Mouse (Mus musculus): ENCODE results near the gene Mxra8. TPM values are rescaled to one million over a fixed set of nuclear protein-coding genes. Genes with fewer than 3 reads are reported as not detected.
A peak's percentile ranks its signal among the peaks of the same experiment; 100 is the strongest.

Gene Mxra8
- polyA plus RNA-seq, 1 experiment from 2014 or later = 39.9 TPM

DNA sequence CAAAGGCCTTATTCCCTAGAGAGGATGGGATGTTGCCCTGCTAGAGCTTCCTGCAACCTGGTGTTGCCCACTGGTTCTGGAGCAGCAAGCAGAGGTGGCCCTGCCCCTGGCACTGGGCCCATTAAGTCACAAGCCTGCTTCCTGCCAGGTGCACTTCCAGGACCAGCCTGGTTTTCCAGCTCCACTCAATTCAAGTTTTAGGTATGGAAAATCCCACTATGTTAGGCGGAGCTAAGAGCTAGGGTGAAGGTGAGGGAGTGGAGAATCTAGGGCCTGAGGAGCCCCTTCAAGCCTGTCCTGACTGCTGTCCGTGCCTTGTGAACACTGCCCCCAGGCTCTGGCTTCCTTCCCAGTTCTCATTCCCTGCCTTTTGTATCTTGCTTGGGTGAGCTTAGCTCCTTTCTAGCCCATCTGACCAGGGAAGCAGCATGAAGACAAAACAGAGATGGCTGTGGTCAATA is 12.5 kb downstream of the Mxra8 start:
- Histone ChIP-seq H3K4me1 (replicated peaks; ENCODE audit: control insufficient read depth, insufficient read depth, low read length) (peaks cover 6% of the 10 kb centered on the region; the same call in 1 of the 2 replicates), H3K4me2 (replicated peaks; ENCODE audit: low read depth) (no peak overlapping the region), H3K27me3 (replicated peaks; ENCODE audit: control insufficient read depth, insufficient read depth, low read length) (no peaks in the 10 kb centered on the region), H3K9me3 (ENCODE audit: control insufficient read depth) (no peaks in the 10 kb centered on the region), H3K9ac (ENCODE audit: low read depth, low read length) (no peak overlapping the region), H3K4me3 (ENCODE audit: low read depth, low read length) (no peak overlapping the region), H3K27ac (ENCODE audit: low read depth, low read length) (no peak overlapping the region; the same call in 1 of the 2 replicates), H3K36me3 (ENCODE audit: control insufficient read depth, insufficient read depth) (peaks cover 31% of the 10 kb centered on the region)
- no peak for ATAC-seq
- WGBS = 68% methylated on average over 2 of the region's 2 CpGs
- no peak for TF ChIP-seq CTCF (IDR thresholded peaks at IDR 0.05; ENCODE audit: low read depth)

DNA sequence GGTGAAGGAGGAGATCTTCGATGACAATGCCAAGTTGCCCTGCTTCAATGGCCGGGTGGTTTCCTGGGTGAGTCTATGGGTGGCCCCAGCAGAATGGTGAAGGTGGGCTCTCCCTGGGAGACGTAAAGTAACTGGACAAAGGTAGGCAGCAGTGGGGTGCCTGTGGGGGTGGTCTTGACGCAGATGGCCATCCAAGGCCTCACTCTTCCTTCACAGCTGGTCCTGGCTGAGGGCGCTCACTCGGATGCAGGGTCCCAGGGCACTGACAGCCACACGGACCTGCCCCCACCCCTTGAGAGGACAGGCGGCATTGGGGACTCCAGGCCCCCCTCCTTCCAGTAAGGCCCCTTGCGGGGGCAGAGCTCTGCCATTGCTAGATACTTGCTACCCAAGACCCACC is 13.9 kb downstream of the Mxra8 start:
- ATAC-seq = no peak
- Histone ChIP-seq H3K9me3 (ENCODE audit: control insufficient read depth) (no peaks in the 10 kb centered on the region), H3K4me2 (replicated peaks; ENCODE audit: low read depth) (no peak overlapping the region), H3K36me3 (ENCODE audit: control insufficient read depth, insufficient read depth) (peaks cover 44% of the 10 kb centered on the region), H3K4me3 (ENCODE audit: low read depth, low read length) (no peak overlapping the region), H3K9ac (ENCODE audit: low read depth, low read length) (no peak overlapping the region), H3K27ac (ENCODE audit: low read depth, low read length) (no peak overlapping the region), H3K4me1 (replicated peaks; ENCODE audit: control insufficient read depth, insufficient read depth, low read length) (peaks cover 6% of the 10 kb centered on the region; the same call in 1 of the 2 replicates), H3K27me3 (replicated peaks; ENCODE audit: control insufficient read depth, insufficient read depth, low read length) (no peaks in the 10 kb centered on the region)
- WGBS = 88% methylated on average over 9 of the region's 9 CpGs
- TF ChIP-seq CTCF (IDR thresholded peaks at IDR 0.05; ENCODE audit: low read depth) = no peak

DNA sequence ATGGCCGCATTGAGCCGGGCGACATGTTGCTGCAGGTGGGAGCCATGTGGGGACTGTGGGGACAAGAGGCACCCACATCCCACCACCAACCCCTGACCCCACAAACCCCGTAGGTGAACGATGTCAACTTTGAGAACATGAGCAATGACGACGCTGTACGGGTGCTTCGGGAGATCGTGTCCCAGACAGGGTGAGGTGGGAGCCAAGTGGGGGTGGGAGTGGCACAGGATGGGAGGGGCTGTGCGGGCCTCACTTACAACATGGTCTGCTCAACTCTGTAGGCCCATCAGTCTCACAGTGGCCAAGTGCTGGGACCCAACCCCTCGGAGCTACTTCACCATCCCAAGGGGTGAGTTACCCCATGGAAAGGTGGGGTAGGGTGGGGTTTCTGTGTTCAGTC is 15.5 kb downstream of the Mxra8 start:
- Histone ChIP-seq H3K4me1 (replicated peaks; ENCODE audit: control insufficient read depth, insufficient read depth, low read length) (no peaks in the 10 kb centered on the region), H3K4me2 (replicated peaks; ENCODE audit: low read depth) (no peak overlapping the region), H3K9me3 (ENCODE audit: control insufficient read depth) (no peaks in the 10 kb centered on the region), H3K9ac (ENCODE audit: low read depth, low read length) (no peak overlapping the region), H3K36me3 (ENCODE audit: control insufficient read depth, insufficient read depth) (peaks cover 56% of the 10 kb centered on the region), H3K4me3 (ENCODE audit: low read depth, low read length) (no peak overlapping the region), H3K27ac (ENCODE audit: low read depth, low read length) (no peak overlapping the region), H3K27me3 (replicated peaks; ENCODE audit: control insufficient read depth, insufficient read depth, low read length) (no peaks in the 10 kb centered on the region)
- no peak for ATAC-seq
- WGBS = 92% methylated on average over 12 of the region's 12 CpGs
- TF ChIP-seq CTCF (IDR thresholded peaks at IDR 0.05; ENCODE audit: low read depth) = no peak

DNA sequence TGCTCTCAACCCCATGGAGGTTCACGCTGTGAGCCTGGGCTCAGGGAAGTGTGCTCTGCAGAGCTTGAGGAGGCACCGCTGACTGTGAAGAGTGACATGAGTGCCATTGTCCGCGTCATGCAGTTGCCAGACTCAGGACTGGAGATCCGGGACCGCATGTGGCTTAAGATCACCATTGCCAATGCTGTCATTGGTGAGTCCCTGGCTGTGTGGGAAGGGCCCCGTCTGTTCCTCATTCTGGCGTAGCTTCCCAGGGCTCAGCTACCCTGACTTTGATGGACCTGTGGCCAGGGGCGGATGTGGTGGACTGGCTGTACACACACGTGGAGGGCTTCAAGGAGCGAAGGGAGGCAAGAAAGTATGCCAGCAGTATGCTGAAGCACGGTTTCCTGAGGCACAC is 16.6 kb downstream of the Mxra8 start:
- TF ChIP-seq CTCF (IDR thresholded peaks at IDR 0.05; ENCODE audit: low read depth) = no peak
- 94% methylated on average over 12 of the region's 12 CpGs for WGBS
- no peak overlapping the region for H3K9ac ChIP-seq (ENCODE audit: low read depth, low read length)
- H3K4me2 ChIP-seq (replicated peaks; ENCODE audit: low read depth) = no peak overlapping the region
- H3K9me3 ChIP-seq (ENCODE audit: control insufficient read depth) = no peaks in the 10 kb centered on the region
- H3K36me3 ChIP-seq (ENCODE audit: control insufficient read depth, insufficient read depth) = peaks cover 56% of the 10 kb centered on the region
- no peak overlapping the region for H3K4me3 ChIP-seq (ENCODE audit: low read depth, low read length)
- H3K4me1 ChIP-seq (replicated peaks; ENCODE audit: control insufficient read depth, insufficient read depth, low read length) = no peaks in the 10 kb centered on the region
- no peak overlapping the region for H3K27ac ChIP-seq (ENCODE audit: low read depth, low read length)
- no peak for ATAC-seq
- H3K27me3 ChIP-seq (replicated peaks; ENCODE audit: control insufficient read depth, insufficient read depth, low read length) = no peaks in the 10 kb centered on the region

DNA sequence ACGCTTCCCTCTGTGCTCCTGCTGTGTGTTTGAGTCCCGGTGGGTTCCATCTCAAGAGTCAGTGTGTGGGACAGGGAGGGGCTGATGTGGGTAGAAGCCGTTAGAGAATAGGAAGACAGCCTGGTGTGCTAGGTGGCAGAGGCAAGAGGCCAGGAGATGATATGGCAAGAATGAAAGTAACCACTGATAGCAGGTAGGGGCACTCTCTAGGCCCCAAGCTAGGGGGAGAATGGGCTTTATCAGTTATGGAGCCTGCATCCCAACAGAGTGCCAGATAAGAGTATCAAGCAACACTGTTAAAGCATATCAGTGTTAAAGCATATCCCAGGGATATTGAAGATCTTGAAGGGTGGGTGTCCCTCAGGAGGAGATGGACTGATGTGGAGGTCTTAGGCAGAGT is 17.4 kb downstream of the Mxra8 start:
- Histone ChIP-seq H3K27ac (ENCODE audit: low read depth, low read length) (no peak overlapping the region), H3K4me3 (ENCODE audit: low read depth, low read length) (no peak overlapping the region), H3K27me3 (replicated peaks; ENCODE audit: control insufficient read depth, insufficient read depth, low read length) (no peaks in the 10 kb centered on the region), H3K4me1 (replicated peaks; ENCODE audit: control insufficient read depth, insufficient read depth, low read length) (no peaks in the 10 kb centered on the region), H3K4me2 (replicated peaks; ENCODE audit: low read depth) (no peak overlapping the region), H3K9ac (ENCODE audit: low read depth, low read length) (no peak overlapping the region), H3K9me3 (ENCODE audit: control insufficient read depth) (no peaks in the 10 kb centered on the region), H3K36me3 (ENCODE audit: control insufficient read depth, insufficient read depth) (peaks cover 58% of the 10 kb centered on the region)
- WGBS = 83% methylated on average over 3 of the region's 3 CpGs
- TF ChIP-seq CTCF (IDR thresholded peaks at IDR 0.05; ENCODE audit: low read depth) = no peak
- no peak for ATAC-seq

DNA sequence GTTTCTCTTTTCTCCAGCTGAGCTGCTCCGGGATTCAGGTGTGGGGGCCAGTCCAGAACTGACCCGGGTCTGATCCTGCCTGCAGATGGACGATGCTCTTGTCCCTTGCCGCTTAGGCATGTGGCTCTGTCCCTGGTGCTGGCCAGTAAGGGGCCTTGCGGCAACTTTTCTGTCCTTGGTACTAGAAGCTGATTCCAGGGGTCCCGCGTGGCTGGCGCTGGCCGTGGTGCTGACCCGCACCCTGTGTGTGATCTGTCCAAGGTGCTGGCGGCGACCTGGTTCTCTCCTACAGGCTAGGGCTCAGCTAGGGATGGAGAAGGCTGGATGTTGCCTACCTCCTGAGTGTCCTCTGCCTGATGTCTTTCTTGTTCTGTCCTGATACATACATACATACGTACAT is 19.8 kb downstream of the Mxra8 start:
- 19% methylated on average over 13 of the region's 13 CpGs for WGBS
- peaks cover 52% of the 10 kb centered on the region for H3K36me3 ChIP-seq (ENCODE audit: control insufficient read depth, insufficient read depth)

DNA sequence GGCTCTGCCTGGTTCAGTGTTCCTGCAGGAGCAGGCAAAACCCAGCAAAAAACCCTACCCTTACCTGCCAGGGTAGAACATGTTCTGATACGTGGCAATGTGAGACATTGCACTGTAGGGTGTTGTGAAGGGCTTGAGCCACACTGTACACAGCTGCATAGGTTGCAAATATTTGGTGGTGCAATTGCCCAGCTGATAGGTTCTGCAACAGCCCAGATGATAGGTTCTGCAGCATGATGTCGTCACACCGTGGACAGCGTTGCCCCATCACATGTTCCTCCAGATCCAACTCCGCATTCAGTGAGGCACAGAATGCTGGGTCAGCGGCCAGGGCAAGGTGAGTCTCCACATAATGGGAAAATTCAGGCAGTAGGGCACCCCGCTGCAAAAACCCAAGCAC is 22.3 kb downstream of the Mxra8 start:
- no peaks in the 10 kb centered on the region for H3K27me3 ChIP-seq (replicated peaks; ENCODE audit: control insufficient read depth, insufficient read depth, low read length)
- no peaks in the 10 kb centered on the region for H3K4me1 ChIP-seq (replicated peaks; ENCODE audit: control insufficient read depth, insufficient read depth, low read length)
- H3K27ac ChIP-seq (ENCODE audit: low read depth, low read length) = no peak overlapping the region
- H3K4me3 ChIP-seq (ENCODE audit: low read depth, low read length) = no peak overlapping the region
- peaks cover 53% of the 10 kb centered on the region for H3K36me3 ChIP-seq (ENCODE audit: control insufficient read depth, insufficient read depth)
- no peak for TF ChIP-seq CTCF (IDR thresholded peaks at IDR 0.05; ENCODE audit: low read depth)
- ATAC-seq = no peak
- H3K9ac ChIP-seq (ENCODE audit: low read depth, low read length) = no peak overlapping the region
- no peak overlapping the region for H3K4me2 ChIP-seq (replicated peaks; ENCODE audit: low read depth)
- 87% methylated on average over 7 of the region's 7 CpGs for WGBS
- H3K9me3 ChIP-seq (ENCODE audit: control insufficient read depth) = no peaks in the 10 kb centered on the region

More for the DNA sequence above, 19.8 kb downstream of the Mxra8 start:
- Histone ChIP-seq H3K27me3 (replicated peaks; ENCODE audit: control insufficient read depth, insufficient read depth, low read length) (no peaks in the 10 kb centered on the region), H3K4me2 (replicated peaks; ENCODE audit: low read depth) (no peak overlapping the region), H3K9ac (ENCODE audit: low read depth, low read length) (no peak overlapping the region), H3K4me1 (replicated peaks; ENCODE audit: control insufficient read depth, insufficient read depth, low read length) (no peaks in the 10 kb centered on the region), H3K9me3 (ENCODE audit: control insufficient read depth) (no peaks in the 10 kb centered on the region), H3K27ac (ENCODE audit: low read depth, low read length) (no peak overlapping the region), H3K4me3 (ENCODE audit: low read depth, low read length) (no peak overlapping the region)
- peak; percentile 20; the same call in 1 of the 2 replicates for TF ChIP-seq CTCF (IDR thresholded peaks at IDR 0.05; ENCODE audit: low read depth)
- no peak for ATAC-seq
